Mouse (Mus musculus): ENCODE measurements at regions not wholly inside any gene's neighbourhood (a gene's known extent, or its start where the extent isn't known, plus 50 kb on each side); places are given as distances from the start of the nearest gene placed in this dataset.
"Not testable (repeated sequence)": the region's sequence is repeated elsewhere in the genome, so short reads cannot be mapped to it uniquely, and the experiment has no call there.

GRCm38 (mm10) chr10:27761402-27761801, 141.8 kb upstream of the Lama2 start:
- no peak for DNase-seq (ENCODE audit: extremely low read depth, low read depth, low spot score)

GRCm38 (mm10) chr10:27802368-27802767, 182.8 kb upstream of the Lama2 start:
- DNase-seq (ENCODE audit: extremely low read depth, low read depth, low spot score), result no peak

GRCm38 (mm10) chr10:27809539-27809938, 190.0 kb upstream of the Lama2 start:
- DNase-seq (ENCODE audit: extremely low read depth, low read depth, low spot score), result no peak

GRCm38 (mm10) chr10:27825671-27826070, 206.1 kb upstream of the Lama2 start:
- DNase-seq (ENCODE audit: extremely low read depth, low read depth, low spot score), result not testable (repeated sequence)

- DNase-seq (ENCODE audit: extremely low read depth, low read depth, low spot score), result no peak
These were observed 208.8 kb upstream of the Lama2 start for GRCm38 (mm10) chr10:27828346-27828745.

- DNase-seq (ENCODE audit: extremely low read depth, low read depth, low spot score), result no peak
These were observed 219.1 kb upstream of the Lama2 start for GRCm38 (mm10) chr10:27838666-27839065.

- no peak for DNase-seq (ENCODE audit: extremely low read depth, low read depth, low spot score)
These were observed 221.6 kb upstream of the Lama2 start for GRCm38 (mm10) chr10:27841042-27841709.

GRCm38 (mm10) chr10:27843010-27843409, 223.5 kb upstream of the Lama2 start:
- no peak for DNase-seq (ENCODE audit: extremely low read depth, low read depth, low spot score)

GRCm38 (mm10) chr10:27863625-27864024, 211.0 kb upstream of the Ptprk start:
- peak; percentile 11 for DNase-seq (ENCODE audit: extremely low read depth, low read depth, low spot score)

- DNase-seq (ENCODE audit: extremely low read depth, low read depth, low spot score), result no peak
These were observed 193.8 kb upstream of the Ptprk start for GRCm38 (mm10) chr10:27880867-27881266.

GRCm38 (mm10) chr10:27891778-27892512, 182.7 kb upstream of the Ptprk start:
- DNase-seq (ENCODE audit: extremely low read depth, low read depth, low spot score), result no peak

GRCm38 (mm10) chr10:27916406-27916805, 158.2 kb upstream of the Ptprk start:
- no peak for DNase-seq (ENCODE audit: extremely low read depth, low read depth, low spot score)

GRCm38 (mm10) chr10:27927266-27927665, 147.4 kb upstream of the Ptprk start:
- no peak for DNase-seq (ENCODE audit: extremely low read depth, low read depth, low spot score)

- DNase-seq (ENCODE audit: extremely low read depth, low read depth, low spot score), result no peak
These were observed 132.5 kb upstream of the Ptprk start for GRCm38 (mm10) chr10:27942136-27942535.

- no peak for DNase-seq (ENCODE audit: extremely low read depth, low read depth, low spot score)
These were observed 125.5 kb upstream of the Ptprk start for GRCm38 (mm10) chr10:27949127-27949526.

- DNase-seq (ENCODE audit: extremely low read depth, low read depth, low spot score), result no peak
These were observed 106.4 kb upstream of the Ptprk start for GRCm38 (mm10) chr10:27968202-27968601.

- peak; percentile 21 for DNase-seq (ENCODE audit: extremely low read depth, low read depth, low spot score)
These were observed 90.6 kb upstream of the Ptprk start for GRCm38 (mm10) chr10:27984047-27984446.

- no peak for DNase-seq (ENCODE audit: extremely low read depth, low read depth, low spot score)
These were observed 89.6 kb upstream of the Ptprk start for GRCm38 (mm10) chr10:27985068-27985467.

- DNase-seq (ENCODE audit: extremely low read depth, low read depth, low spot score), result no peak
These were observed 87.6 kb upstream of the Ptprk start for GRCm38 (mm10) chr10:27987026-27987425.

GRCm38 (mm10) chr10:27988066-27988465, 86.6 kb upstream of the Ptprk start:
- peak; percentile 98 for DNase-seq (ENCODE audit: extremely low read depth, low read depth, low spot score)

- DNase-seq (ENCODE audit: extremely low read depth, low read depth, low spot score), result no peak
These were observed 84.1 kb upstream of the Ptprk start for GRCm38 (mm10) chr10:27990359-27991056.

GRCm38 (mm10) chr10:27991057-27991365, 83.6 kb upstream of the Ptprk start:
- no peak for DNase-seq (ENCODE audit: extremely low read depth, low read depth, low spot score)

Data from fat pad, adult 2 months (tissue).